ENCODE assay signal across 29 mouse cellular contexts in genomic region chr16:45651497-45651896, GRCm38 (mm10). TPM values are rescaled to one million over a fixed set of nuclear protein-coding genes. Genes with fewer than 3 reads are reported as not detected.
A peak's percentile ranks its signal among the peaks of the same experiment; 100 is the strongest.
DNase-seq lines count a peak whose midpoint lies in the region; ATAC-seq and TF ChIP-seq lines count a peak whose summit lies in the region.
"Had no signal": no experiment of that assay in that cellular context is flagged by ENCODE, and none has a peak within 500 bp of the region (broad histone marks: within the 10 kb centered on the region; RNA-seq: fewer than 3 reads in every experiment).

No protein-coding gene starts in this region.

- H3K4me1 ChIP-seq in liver, adult 2 months (ENCODE audit: control insufficient read depth, insufficient read depth, low read length) = peaks cover 6% of the 10 kb centered on the region; the same call in 1 of the 2 replicates
- H3K4me1 ChIP-seq in midbrain, embryonic 11.5 days (ENCODE audit: control insufficient read depth, insufficient read depth, low read length) = peaks cover 2% of the 10 kb centered on the region; the same call in 1 of the 2 replicates
- H3K4me1 ChIP-seq in midbrain, embryonic 13.5 days (replicated peaks) = 0 out of 2 replicates have a peak, but pooled peaks cover 6% of the 10 kb centered on the region

- no peak overlapping the region for H3K9ac ChIP-seq in liver, adult 2 months (ENCODE audit: low read depth, low read length)
- no peak overlapping the region for H3K9ac ChIP-seq in midbrain, embryonic 11.5 days (ENCODE audit: low read length)
- H3K9ac ChIP-seq in midbrain, embryonic 13.5 days (replicated peaks) = no peak overlapping the region
- H3K9ac ChIP-seq: hindbrain, embryonic 14.5 days had no signal

- no peaks in the 10 kb centered on the region for H3K9me3 ChIP-seq in midbrain, embryonic 11.5 days (ENCODE audit: control insufficient read depth, low read length)
- H3K9me3 ChIP-seq in midbrain, embryonic 13.5 days = no peaks in the 10 kb centered on the region
- H3K9me3 ChIP-seq: embryonic facial prominence, embryonic 10.5 days; G1E; megakaryocyte, embryonic 14.5 days had no signal

- no peaks in the 10 kb centered on the region for H3K36me3 ChIP-seq in liver, adult 2 months (ENCODE audit: control insufficient read depth, insufficient read depth, low read length)
- H3K36me3 ChIP-seq in midbrain, embryonic 11.5 days (ENCODE audit: control insufficient read depth, insufficient read depth, low read length) = no peaks in the 10 kb centered on the region
- H3K36me3 ChIP-seq in midbrain, embryonic 13.5 days = no peaks in the 10 kb centered on the region
- H3K36me3 ChIP-seq: embryonic facial prominence, embryonic 10.5 days; G1E had no signal

- H3K4me3 ChIP-seq in liver, adult 2 months (ENCODE audit: insufficient read depth, low read depth, low read length) = no peak overlapping the region
- no peak overlapping the region for H3K4me3 ChIP-seq in midbrain, embryonic 11.5 days (ENCODE audit: low read depth, low read length)
- H3K4me3 ChIP-seq in midbrain, embryonic 13.5 days (replicated peaks) = no peak overlapping the region
- H3K4me3 ChIP-seq: embryonic facial prominence, embryonic 10.5 days; megakaryocyte, embryonic 14.5 days had no signal

- H3K27me3 ChIP-seq in liver, adult 2 months (ENCODE audit: control insufficient read depth, insufficient read depth, low read length) = no peaks in the 10 kb centered on the region
- peaks cover 8% of the 10 kb centered on the region; the same call in 1 of the 2 replicates for H3K27me3 ChIP-seq in midbrain, embryonic 11.5 days (ENCODE audit: control insufficient read depth, insufficient read depth, low read length)
- peaks cover 16% of the 10 kb centered on the region for H3K27me3 ChIP-seq in midbrain, embryonic 13.5 days
- H3K27me3 ChIP-seq: megakaryocyte, embryonic 14.5 days had no signal

- no peak for ATAC-seq in midbrain, embryonic 11.5 days (ENCODE audit: low FRiP score)
- no peak for ATAC-seq in midbrain, embryonic 13.5 days
- ATAC-seq in monocyte, adult 5-6 weeks (replicated peaks; ENCODE audit: insufficient number of reproducible peaks, low FRiP score, low TSS enrichment, poor library complexity, severe bottlenecking) = peak; percentile 42; the same call in 1 of the 2 replicates
- ATAC-seq: activated CD4-positive, CD25-positive, alpha-beta regulatory T cell, adult 4 months; midbrain, embryonic 16.5 days had no signal

- H3K79me2 ChIP-seq in liver, adult 2 months (ENCODE audit: control insufficient read depth, insufficient read depth, low read length) = no peaks in the 10 kb centered on the region

- no peak for TF ChIP-seq CTCF in liver, adult 2 months (IDR thresholded peaks at IDR 0.05; ENCODE audit: low read depth, low read length)

- H3K4me2 ChIP-seq in midbrain, embryonic 11.5 days = no peak overlapping the region
- no peak overlapping the region for H3K4me2 ChIP-seq in midbrain, embryonic 13.5 days (replicated peaks)
- H3K4me2 ChIP-seq: heart, embryonic 11.5 days; hindbrain, embryonic 14.5 days had no signal

- peak; percentile 19 for DNase-seq in liver, adult 2 months (ENCODE audit: extremely low read depth, low read depth, low spot score)
- no peak for DNase-seq in liver
- peak; percentile 26 for DNase-seq in midbrain, embryonic 11.5 days (ENCODE audit: low spot score, missing footprints)
- DNase-seq in heart, adult 11 months = no peak
- no peak for DNase-seq in cerebellum, adult 9-11 months
- DNase-seq: adrenal gland, postnatal 14 days; cerebellum, adult 11-12 months; cerebellum, postnatal 36 days; heart, postnatal 36 days; kidney, adult 18-20 months; right cerebral cortex, postnatal 25 days; thymus, postnatal 14 days had no signal

- H3K27ac ChIP-seq in liver, adult 2 months (replicated peaks; ENCODE audit: insufficient read depth, low read depth, low read length) = no peak overlapping the region
- no peak overlapping the region for H3K27ac ChIP-seq in midbrain, embryonic 11.5 days (ENCODE audit: low read depth, low read length)
- no peak overlapping the region for H3K27ac ChIP-seq in midbrain, embryonic 13.5 days
- H3K27ac ChIP-seq: embryonic facial prominence, embryonic 10.5 days; hindbrain, embryonic 14.5 days; kidney, postnatal 0 days had no signal

- no peak for TF ChIP-seq POLR2A in liver, adult 2 months (IDR thresholded peaks at IDR 0.05; ENCODE audit: extremely low read depth, insufficient read depth, low read length)

- WGBS in liver, adult 2 months = 61% methylated on average over 2 of the region's 2 CpGs
- 63% methylated on average over 2 of the region's 2 CpGs for WGBS in midbrain, embryonic 11.5 days
- 77% methylated on average over 2 of the region's 2 CpGs for WGBS in midbrain, embryonic 13.5 days

RNA-seq across cellular contexts. Expression of gene BC016579, which starts 2.4 kb away (rescaled TPM):
- 0.13 and 0.18 TPM in 2 replicates for total RNA-seq in liver, adult 2 months (2014; rRNA removed)
- 0.04 TPM in 1 of 2 replicates, not detected in the other for polyA plus RNA-seq in liver, adult 2 months (2012; rRNA removed)
- polyA plus RNA-seq in midbrain, embryonic 11.5 days (2014; fragmentation: Nextera tagmentation; extraction: Ambion mirVana) = 0.08 TPM in 1 of 2 replicates, not detected in the other
- 0.09 TPM in 1 of 2 replicates, not detected in the other for polyA plus RNA-seq in midbrain, embryonic 13.5 days (2015; fragmentation: Nextera tagmentation; extraction: Ambion mirVana)
- total RNA-seq in monocyte, adult 5-6 weeks (2017) = not detected in 3 replicates
- total RNA-seq: adrenal gland, postnatal 14 days; gastrocnemius, adult 18-20 months; gastrocnemius, postnatal 4 days; heart, postnatal 36 days; neutrophil, adult 5-6 weeks had no signal
- polyA plus RNA-seq: activated CD4-positive, CD25-positive, alpha-beta regulatory T cell, adult 4 months; forebrain, embryonic 11.5 days; G1E; hindbrain, embryonic 14.5 days; midbrain, embryonic 16.5 days; testis, adult 2 months had no signal

RNA-seq across cellular contexts. Expression of gene Gcsam, which starts 41.3 kb away (rescaled TPM):
- 0.09 and 0.20 TPM in 2 replicates for total RNA-seq in liver, adult 2 months (2014; rRNA removed)
- 0.05 and 0.15 TPM in 2 replicates for polyA plus RNA-seq in liver, adult 2 months (2012; rRNA removed)
- 0.14 TPM in 1 of 2 replicates, not detected in the other for polyA plus RNA-seq in midbrain, embryonic 11.5 days (2014; fragmentation: Nextera tagmentation; extraction: Ambion mirVana)
- not detected in 2 replicates for polyA plus RNA-seq in midbrain, embryonic 13.5 days (2015; fragmentation: Nextera tagmentation; extraction: Ambion mirVana)
- total RNA-seq in monocyte, adult 5-6 weeks (2017) = 0.58 TPM in 1 of 3 replicates, not detected in the others
- total RNA-seq: adrenal gland, postnatal 14 days; layer of hippocampus, postnatal 25 days; left cerebral cortex, postnatal 14 days had no signal
- polyA plus RNA-seq: forebrain, embryonic 11.5 days; G1E; midbrain, embryonic 16.5 days had no signal

RNA-seq across cellular contexts. Expression of gene Tmprss7, which starts 42.0 kb away (rescaled TPM):
- under 0.01 and 0.07 TPM in 2 replicates for total RNA-seq in liver, adult 2 months (2014; rRNA removed)
- polyA plus RNA-seq in liver, adult 2 months (2012; rRNA removed) = 0.04 TPM in 1 of 2 replicates, not detected in the other
- polyA plus RNA-seq in midbrain, embryonic 11.5 days (2014; fragmentation: Nextera tagmentation; extraction: Ambion mirVana) = 0.18 and 0.32 TPM in 2 replicates
- polyA plus RNA-seq in midbrain, embryonic 13.5 days (2015; fragmentation: Nextera tagmentation; extraction: Ambion mirVana) = 0.32 and 0.63 TPM in 2 replicates
- not detected in 3 replicates for total RNA-seq in monocyte, adult 5-6 weeks (2017)
- total RNA-seq: gastrocnemius, adult 18-20 months; gastrocnemius, postnatal 4 days; heart, postnatal 36 days had no signal
- polyA plus RNA-seq: activated CD4-positive, CD25-positive, alpha-beta regulatory T cell, adult 4 months; G1E had no signal

Comparison
In these comparisons a context has a peak if more than half of its experiments do, and no peak if none do; other contexts are left out.
1. DNase-seq: peak in liver, adult 2 months (single experiment) and midbrain, embryonic 11.5 days (single experiment); none in liver (single experiment), heart, adult 11 months (single experiment) and cerebellum, adult 9-11 months (single experiment).